Mouse (Mus musculus): ENCODE measurements at regions not wholly inside any gene's neighbourhood (a gene's known extent, or its start where the extent isn't known, plus 50 kb on each side); places are given as distances from the start of the nearest gene placed in this dataset.

- no peak overlapping the region for H3K4me3 ChIP-seq (replicated peaks; ENCODE audit: low read length)
- no peaks in the 10 kb centered on the region for H3K9me3 ChIP-seq (ENCODE audit: low read length)
- no peak for TF ChIP-seq POU5F1 (IDR thresholded peaks at IDR 0.05; ENCODE audit: borderline replicate concordance, low read length)
- TF ChIP-seq CTCF (conservative IDR thresholded peaks at IDR 0.05; ENCODE audit: low read length), result no peak
- no peak for TF ChIP-seq NANOG (IDR thresholded peaks at IDR 0.05; ENCODE audit: borderline replicate concordance, low read length)
- H3K4me1 ChIP-seq (replicated peaks; ENCODE audit: low read depth, low read length), result no peaks in the 10 kb centered on the region
- H3K36me3 ChIP-seq (ENCODE audit: insufficient read depth, low read length), result no peaks in the 10 kb centered on the region
- no peaks in the 10 kb centered on the region for H3K27me3 ChIP-seq (ENCODE audit: insufficient read depth, low read length)
These were observed 90.2 kb downstream of the Sec23ip start for GRCm38 (mm10) chr7:128834894-128835293.

- H3K4me3 ChIP-seq (replicated peaks; ENCODE audit: low read length), result no peak overlapping the region
These were observed 91.7 kb downstream of the Sec23ip start for GRCm38 (mm10) chr7:128836435-128836834.

DNA sequence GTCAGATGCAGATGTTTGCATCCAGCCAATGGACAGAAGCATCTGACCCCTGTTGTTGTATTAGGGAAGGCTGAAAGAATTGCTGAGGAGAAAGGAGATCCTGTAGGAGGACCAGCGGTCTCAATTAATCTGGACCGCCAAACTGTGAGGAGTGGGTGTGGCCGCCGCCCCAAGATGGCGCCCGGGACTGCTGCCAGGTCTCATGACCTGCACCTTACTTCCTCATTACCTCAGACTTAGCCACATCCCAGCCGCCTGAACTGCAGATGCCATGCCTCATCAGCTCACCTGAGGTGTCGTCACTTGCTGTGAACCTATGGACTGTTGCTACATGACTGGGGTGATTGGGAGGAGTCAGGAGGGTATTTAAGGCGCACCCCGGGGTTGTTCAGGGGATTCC, 97.8 kb downstream of the Sec23ip start:
- H3K36me3 ChIP-seq (ENCODE audit: insufficient read depth, low read length), result no peaks in the 10 kb centered on the region
- H3K9me3 ChIP-seq (ENCODE audit: low read length), result 0 out of 2 replicates have a peak, but pooled peaks cover 6% of the 10 kb centered on the region
- no peaks in the 10 kb centered on the region for H3K27me3 ChIP-seq (ENCODE audit: insufficient read depth, low read length)
- TF ChIP-seq NANOG (IDR thresholded peaks at IDR 0.05; ENCODE audit: borderline replicate concordance, low read length) (no peak), CTCF (conservative IDR thresholded peaks at IDR 0.05; ENCODE audit: low read length) (no peak), POU5F1 (IDR thresholded peaks at IDR 0.05; ENCODE audit: borderline replicate concordance, low read length) (no peak)
- no peak overlapping the region for H3K4me3 ChIP-seq (replicated peaks; ENCODE audit: low read length)
- H3K4me1 ChIP-seq (replicated peaks; ENCODE audit: low read depth, low read length), result no peaks in the 10 kb centered on the region

More at GRCm38 (mm10) chr7:128836435-128836834, 91.7 kb downstream of the Sec23ip start:
- Histone ChIP-seq H3K9me3 (ENCODE audit: low read length) (no peaks in the 10 kb centered on the region), H3K36me3 (ENCODE audit: insufficient read depth, low read length) (no peaks in the 10 kb centered on the region), H3K4me1 (replicated peaks; ENCODE audit: low read depth, low read length) (no peaks in the 10 kb centered on the region), H3K27me3 (ENCODE audit: insufficient read depth, low read length) (no peaks in the 10 kb centered on the region)
- TF ChIP-seq CTCF (conservative IDR thresholded peaks at IDR 0.05; ENCODE audit: low read length) (no peak), NANOG (IDR thresholded peaks at IDR 0.05; ENCODE audit: borderline replicate concordance, low read length) (no peak), POU5F1 (IDR thresholded peaks at IDR 0.05; ENCODE audit: borderline replicate concordance, low read length) (no peak)

- TF ChIP-seq NANOG (IDR thresholded peaks at IDR 0.05; ENCODE audit: borderline replicate concordance, low read length), result no peak
- TF ChIP-seq CTCF (conservative IDR thresholded peaks at IDR 0.05; ENCODE audit: low read length), result no peak
- no peak for TF ChIP-seq POU5F1 (IDR thresholded peaks at IDR 0.05; ENCODE audit: borderline replicate concordance, low read length)
- no peak overlapping the region for H3K4me3 ChIP-seq (replicated peaks; ENCODE audit: low read length)
- no peaks in the 10 kb centered on the region for H3K36me3 ChIP-seq (ENCODE audit: insufficient read depth, low read length)
- H3K9me3 ChIP-seq (ENCODE audit: low read length), result peaks cover 10% of the 10 kb centered on the region
- H3K4me1 ChIP-seq (replicated peaks; ENCODE audit: low read depth, low read length), result no peaks in the 10 kb centered on the region
- H3K27me3 ChIP-seq (ENCODE audit: insufficient read depth, low read length), result no peaks in the 10 kb centered on the region
These were observed 98.8 kb downstream of the Sec23ip start for GRCm38 (mm10) chr7:128843576-128843975.

DNA sequence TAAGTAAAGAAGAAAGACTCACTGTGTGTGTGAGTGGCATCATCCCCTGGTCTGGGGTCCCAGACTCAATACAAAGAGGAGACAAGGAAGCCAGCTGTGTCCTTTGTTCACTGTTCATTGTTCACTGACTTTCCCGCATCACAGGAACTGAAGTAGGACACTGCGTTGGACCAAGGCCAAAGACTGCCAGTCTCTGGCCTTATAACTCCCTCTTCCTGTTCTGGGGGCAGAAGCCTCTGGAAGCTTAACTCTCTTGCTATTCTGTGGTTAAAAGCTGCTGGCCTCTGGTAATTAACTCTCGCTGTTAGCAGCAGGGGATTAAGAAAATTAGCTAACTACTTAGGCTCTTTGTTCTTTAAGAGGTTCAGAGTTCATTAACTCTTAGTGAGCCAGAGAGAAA, 104.5 kb downstream of the Sec23ip start:
- peaks cover 19% of the 10 kb centered on the region for H3K9me3 ChIP-seq (ENCODE audit: low read length)
- H3K36me3 ChIP-seq (ENCODE audit: insufficient read depth, low read length), result no peaks in the 10 kb centered on the region
- TF ChIP-seq NANOG (IDR thresholded peaks at IDR 0.05; ENCODE audit: borderline replicate concordance, low read length) (no peak), CTCF (conservative IDR thresholded peaks at IDR 0.05; ENCODE audit: low read length) (no peak), POU5F1 (IDR thresholded peaks at IDR 0.05; ENCODE audit: borderline replicate concordance, low read length) (no peak)
- no peaks in the 10 kb centered on the region for H3K27me3 ChIP-seq (ENCODE audit: insufficient read depth, low read length)
- H3K4me3 ChIP-seq (replicated peaks; ENCODE audit: low read length), result no peak overlapping the region
- no peaks in the 10 kb centered on the region for H3K4me1 ChIP-seq (replicated peaks; ENCODE audit: low read depth, low read length)

DNA sequence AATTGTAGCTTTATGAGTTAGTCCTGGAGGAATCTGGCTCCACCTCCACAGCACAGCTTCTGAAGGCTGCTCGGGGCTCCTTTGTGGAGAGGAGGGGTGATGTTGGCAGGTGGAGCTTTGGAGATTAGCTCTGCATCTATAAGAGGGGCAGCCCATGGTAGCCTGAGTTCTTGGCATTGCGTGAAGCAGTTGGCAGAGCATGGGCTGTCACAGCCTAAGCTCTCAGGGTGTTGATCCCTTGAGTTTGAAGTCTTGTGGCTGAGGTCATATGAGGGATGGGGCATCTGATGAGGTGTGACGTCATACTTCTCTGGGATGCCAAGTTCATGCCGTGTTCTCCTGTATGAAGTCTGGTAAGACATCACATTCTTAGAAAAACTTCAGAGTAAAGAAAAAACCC, 109.5 kb downstream of the Sec23ip start:
- H3K36me3 ChIP-seq (ENCODE audit: insufficient read depth, low read length), result no peaks in the 10 kb centered on the region
- TF ChIP-seq NANOG (IDR thresholded peaks at IDR 0.05; ENCODE audit: borderline replicate concordance, low read length), result no peak
- TF ChIP-seq CTCF (conservative IDR thresholded peaks at IDR 0.05; ENCODE audit: low read length), result no peak
- TF ChIP-seq POU5F1 (IDR thresholded peaks at IDR 0.05; ENCODE audit: borderline replicate concordance, low read length), result no peak

GRCm38 (mm10) chr7:128854690-128855343, 110.1 kb downstream of the Sec23ip start:
- H3K27me3 ChIP-seq (ENCODE audit: insufficient read depth, low read length), result no peaks in the 10 kb centered on the region
- TF ChIP-seq CTCF (conservative IDR thresholded peaks at IDR 0.05; ENCODE audit: low read length) (no peak), POU5F1 (IDR thresholded peaks at IDR 0.05; ENCODE audit: borderline replicate concordance, low read length) (no peak), NANOG (IDR thresholded peaks at IDR 0.05; ENCODE audit: borderline replicate concordance, low read length) (no peak)
- peaks cover 12% of the 10 kb centered on the region for H3K9me3 ChIP-seq (ENCODE audit: low read length)
- H3K36me3 ChIP-seq (ENCODE audit: insufficient read depth, low read length), result no peaks in the 10 kb centered on the region
- H3K4me3 ChIP-seq (replicated peaks; ENCODE audit: low read length), result no peak overlapping the region
- no peaks in the 10 kb centered on the region for H3K4me1 ChIP-seq (replicated peaks; ENCODE audit: low read depth, low read length)

More for the DNA sequence above, 109.5 kb downstream of the Sec23ip start:
- Histone ChIP-seq H3K4me1 (replicated peaks; ENCODE audit: low read depth, low read length) (no peaks in the 10 kb centered on the region), H3K9me3 (ENCODE audit: low read length) (peaks cover 12% of the 10 kb centered on the region), H3K27me3 (ENCODE audit: insufficient read depth, low read length) (no peaks in the 10 kb centered on the region), H3K4me3 (replicated peaks; ENCODE audit: low read length) (no peak overlapping the region)

- H3K36me3 ChIP-seq (ENCODE audit: insufficient read depth, low read length), result no peaks in the 10 kb centered on the region
- no peak overlapping the region for H3K4me3 ChIP-seq (replicated peaks; ENCODE audit: low read length)
- peaks cover 2% of the 10 kb centered on the region; the same call in 1 of the 2 replicates for H3K27me3 ChIP-seq (ENCODE audit: insufficient read depth, low read length)
- TF ChIP-seq NANOG (IDR thresholded peaks at IDR 0.05; ENCODE audit: borderline replicate concordance, low read length) (no peak), POU5F1 (IDR thresholded peaks at IDR 0.05; ENCODE audit: borderline replicate concordance, low read length) (no peak), CTCF (conservative IDR thresholded peaks at IDR 0.05; ENCODE audit: low read length) (peak; percentile 88)
- H3K4me1 ChIP-seq (replicated peaks; ENCODE audit: low read depth, low read length), result 0 out of 2 replicates have a peak, but pooled peaks cover 3% of the 10 kb centered on the region
- 0 out of 2 replicates have a peak, but pooled peaks cover 3% of the 10 kb centered on the region for H3K9me3 ChIP-seq (ENCODE audit: low read length)
These were observed 115.4 kb downstream of the Sec23ip start for GRCm38 (mm10) chr7:128860141-128860540.

All from E14TG2a.4 (cell line).